Mouse (Mus musculus): Measurements from ENCODE around the gene Bicc1.

GRCm38 (mm10) chr10:70952056-70952769 lies 207.3 kb downstream of the Bicc1 start:
- TF ChIP-seq HCFC1 (IDR thresholded peaks at IDR 0.05; ENCODE audit: borderline replicate concordance, insufficient read depth, low read length) (no peak), ZC3H11A (IDR thresholded peaks at IDR 0.05; ENCODE audit: borderline replicate concordance, low read depth, low read length) (no peak), ZNF384 (IDR thresholded peaks at IDR 0.05; ENCODE audit: low read depth, low read length) (no peak), MAFK (IDR thresholded peaks at IDR 0.05; ENCODE audit: insufficient read depth, low read depth, low read length) (no peak)

Measured in ES-E14 (cell line).